Mouse (Mus musculus): ENCODE results near the gene 6820408C15Rik.

DNA sequence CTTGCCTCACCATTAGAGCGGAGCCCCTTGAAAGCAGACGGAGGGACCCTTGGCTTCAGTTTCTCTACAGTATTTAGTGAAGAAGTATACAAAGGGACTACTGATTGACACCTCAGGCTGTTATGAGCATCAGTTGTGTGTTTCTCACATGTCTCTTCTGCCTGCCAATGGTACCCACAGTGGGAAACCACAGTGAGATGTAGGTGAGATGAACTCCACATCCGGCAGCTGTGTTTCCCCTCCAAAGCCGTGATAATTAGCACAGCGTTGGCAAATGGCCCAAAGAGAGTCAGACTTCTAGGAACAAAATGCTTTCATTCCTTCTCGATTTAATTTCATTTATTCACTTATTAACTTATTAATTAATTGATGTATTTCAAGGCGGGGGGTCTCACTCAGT is 43.3 kb upstream of the 6820408C15Rik start:
- TF ChIP-seq CTCF (conservative IDR thresholded peaks at IDR 0.05; ENCODE audit: low read length) (no peak), POU5F1 (IDR thresholded peaks at IDR 0.05; ENCODE audit: borderline replicate concordance, low read length) (no peak), NANOG (IDR thresholded peaks at IDR 0.05; ENCODE audit: borderline replicate concordance, low read length) (no peak)
